Mouse (Mus musculus) kidney, adult 2 months (tissue): Measurements from ENCODE around the gene Cldnd2.
"Not testable (repeated sequence)": the region's sequence is repeated elsewhere in the genome, so short reads cannot be mapped to it uniquely, and the experiment has no call there.

ENCODE experiments used
- CTCF ChIP-seq: fragments of 200-500 bp; conservative IDR thresholded peaks from 2 replicates; pipeline ENCODE4 v1.5.1; 2011; ENCODE audit warnings: low read depth, mild to moderate bottlenecking, control low read depth, low read length, moderate library complexity, mixed read lengths; ENCODE audit not compliant: insufficient read depth, insufficient read length
- POLR2A ChIP-seq: fragments of 200-500 bp; IDR thresholded peaks from one replicate; pipeline ENCODE4 v1.6.1; 2011; ENCODE audit warnings: low read depth, low read length, control low read depth

- not testable (repeated sequence) for TF ChIP-seq CTCF, POLR2A
These were observed 28.9 kb upstream of the Cldnd2 start for GRCm38 (mm10) chr7:43411724-43412123.
